Mouse (Mus musculus) spleen, postnatal 36 days (tissue): ENCODE results near the gene Zbtb9.

Experiments
- DNase-seq, 2 experiments: peaks; one replicate each; pipeline ENCODE4 v3.0.0; 2022; ENCODE audit warnings: low spot score in 2 of 2, mixed read lengths in 1 of 2

The Zbtb9 gene

GRCm38 (mm10) chr17:26947231-26948100 is 25.5 kb upstream of the Zbtb9 start:
- DNase-seq = no peak

DNA sequence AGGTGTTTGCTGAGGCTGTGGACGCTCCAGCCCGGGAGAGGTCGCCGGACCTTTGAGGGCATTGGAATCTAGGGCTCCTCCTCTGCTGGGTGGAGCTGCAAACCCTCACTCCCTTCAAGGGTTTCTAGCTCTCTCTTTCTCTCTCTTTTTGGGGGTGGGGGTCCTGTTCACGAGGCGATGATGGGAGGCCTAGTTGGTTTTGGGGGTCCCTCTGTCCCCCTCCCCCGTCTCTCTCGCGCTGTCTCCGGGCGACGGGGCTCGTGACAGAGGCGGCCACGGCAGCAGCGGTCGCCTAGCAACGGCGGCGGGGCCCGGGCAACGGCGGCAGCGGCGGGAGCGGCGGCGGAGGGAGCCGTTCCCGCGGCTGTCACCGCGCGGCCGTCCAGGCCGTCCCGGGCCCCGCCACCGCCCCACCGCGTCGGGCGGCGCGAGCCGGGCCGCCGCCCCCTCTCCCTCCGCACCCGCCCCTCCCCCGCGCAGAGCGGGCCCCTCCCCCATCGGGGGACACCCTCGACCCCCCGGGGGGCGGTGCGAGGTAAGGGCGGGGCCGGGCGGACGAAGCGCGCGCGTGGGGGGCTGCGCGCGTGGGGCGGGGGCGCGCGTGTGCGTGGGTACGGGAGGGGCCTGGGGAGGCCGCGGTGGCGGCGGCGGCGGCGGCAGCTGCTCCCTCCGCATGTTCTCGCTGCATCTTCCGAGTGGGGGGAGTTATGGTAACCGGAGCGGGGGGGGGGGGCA is 24.5 kb upstream of the Zbtb9 start:
- DNase-seq = no peak

DNA sequence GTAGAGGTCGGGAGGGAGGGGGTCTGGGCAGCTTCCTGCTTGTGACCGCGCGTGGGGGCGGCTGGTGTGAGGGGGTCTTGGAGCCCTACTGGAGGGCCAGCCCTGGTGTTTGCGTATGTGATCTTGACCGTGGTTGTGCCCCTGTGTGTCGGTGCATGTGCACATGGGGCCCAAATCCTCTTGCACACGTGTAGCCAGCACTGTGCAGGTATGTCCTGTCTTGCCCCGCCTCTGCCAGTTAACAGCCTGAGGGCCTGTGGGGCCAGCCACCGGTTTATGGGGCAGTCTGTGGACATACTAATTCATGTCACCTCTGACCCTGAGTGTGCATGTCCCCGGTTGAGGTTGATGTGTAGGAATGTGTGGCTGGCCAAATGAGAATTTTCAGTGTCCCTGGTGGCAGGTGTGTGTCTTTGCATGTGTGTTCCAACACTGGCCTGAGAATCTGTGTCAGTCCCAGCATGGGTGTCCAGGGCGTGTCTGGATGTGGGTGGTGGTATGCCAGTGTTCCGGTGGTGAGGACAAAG is 23.9 kb upstream of the Zbtb9 start:
- no peak for DNase-seq

DNA sequence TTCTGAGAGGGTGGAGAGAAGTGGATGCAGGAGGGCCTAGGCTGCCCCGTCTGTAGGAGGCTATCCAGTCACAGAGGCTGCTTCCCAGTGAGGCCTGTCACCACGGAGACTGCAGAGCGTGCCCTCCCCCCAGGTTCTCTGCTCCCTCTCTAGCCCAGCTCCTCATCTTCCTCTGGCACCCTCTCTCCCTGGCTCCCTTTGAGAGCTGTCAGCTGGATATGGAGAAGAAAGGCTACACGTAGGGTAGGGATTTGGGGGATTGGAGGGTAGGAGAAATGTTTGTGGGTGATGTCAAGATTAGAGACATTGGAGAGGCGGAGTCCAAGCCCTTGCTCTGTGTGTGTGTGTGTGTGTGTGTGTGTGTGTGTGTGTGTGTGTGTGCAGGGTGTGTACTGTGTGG is 23.1 kb upstream of the Zbtb9 start:
- no peak for DNase-seq

- no peak for DNase-seq
Measured at GRCm38 (mm10) chr17:26950560-26951288, 22.2 kb upstream of the Zbtb9 start.

DNA sequence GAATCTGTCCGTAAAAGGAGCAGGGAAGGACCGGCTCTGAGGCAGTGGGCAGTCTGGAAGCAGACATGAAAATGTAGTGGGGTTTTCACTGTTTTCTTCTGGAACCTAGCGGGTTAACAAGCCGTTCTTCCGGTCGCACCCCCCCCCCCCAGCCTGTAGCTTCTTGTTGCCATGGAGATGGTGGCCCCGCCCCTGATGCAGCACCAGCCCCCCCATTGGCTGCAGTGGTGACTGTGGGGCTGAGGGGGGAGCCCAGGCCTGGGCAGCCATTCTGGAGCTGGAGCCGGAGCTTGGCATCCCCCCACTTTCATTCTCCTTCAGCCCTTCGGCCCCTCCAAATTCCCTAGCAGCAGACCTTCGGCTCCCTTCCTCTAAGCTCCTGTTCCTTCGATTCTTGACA is 21.6 kb upstream of the Zbtb9 start:
- DNase-seq = peak; percentile 75 to 77

- DNase-seq = no peak
Measured at GRCm38 (mm10) chr17:26951952-26952877, 20.8 kb upstream of the Zbtb9 start.

GRCm38 (mm10) chr17:26953201-26953600 is 19.8 kb upstream of the Zbtb9 start:
- no peak for DNase-seq

- no peak for DNase-seq
Measured at GRCm38 (mm10) chr17:26953726-26954125, 19.2 kb upstream of the Zbtb9 start.

- no peak for DNase-seq
Measured at GRCm38 (mm10) chr17:26956309-26956708, 16.7 kb upstream of the Zbtb9 start.

DNA sequence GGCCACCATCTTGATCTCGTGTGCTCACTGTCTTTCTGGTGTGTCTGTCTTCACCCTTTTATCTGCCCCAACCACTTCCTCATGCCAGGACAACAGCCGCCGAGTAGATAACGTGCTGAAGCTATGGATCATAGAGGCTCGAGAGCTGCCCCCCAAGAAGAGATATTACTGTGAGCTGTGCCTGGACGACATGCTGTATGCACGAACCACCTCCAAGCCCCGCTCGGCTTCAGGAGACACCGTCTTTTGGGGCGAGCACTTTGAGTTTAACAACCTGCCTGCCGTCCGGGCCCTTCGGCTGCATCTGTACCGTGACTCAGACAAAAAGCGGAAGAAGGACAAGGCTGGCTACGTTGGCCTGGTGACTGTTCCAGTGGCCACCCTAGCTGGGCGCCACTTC is 16.1 kb upstream of the Zbtb9 start:
- DNase-seq = peak in 1 of 2 experiments; percentile 30

- DNase-seq = no peak
Measured at GRCm38 (mm10) chr17:26957872-26958271, 15.1 kb upstream of the Zbtb9 start.

- no peak for DNase-seq
Measured at GRCm38 (mm10) chr17:26958880-26959279, 14.1 kb upstream of the Zbtb9 start.

DNA sequence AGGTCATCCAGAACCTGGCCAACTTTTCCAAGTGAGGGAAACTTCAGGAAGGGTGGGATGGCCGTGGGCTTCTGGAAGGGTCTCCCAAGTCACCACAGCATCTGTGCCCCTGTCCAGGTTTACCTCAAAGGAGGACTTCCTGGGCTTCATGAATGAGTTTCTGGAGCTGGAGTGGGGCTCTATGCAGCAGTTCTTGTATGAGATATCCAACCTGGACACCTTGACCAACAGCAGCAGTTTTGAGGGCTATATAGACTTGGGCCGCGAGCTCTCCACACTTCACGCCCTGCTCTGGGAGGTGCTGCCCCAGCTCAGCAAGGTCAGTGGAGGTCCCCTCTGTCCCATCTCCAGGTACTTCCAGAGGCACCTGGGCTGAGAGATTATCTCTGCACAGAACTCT is 13.2 kb upstream of the Zbtb9 start:
- DNase-seq = no peak

DNA sequence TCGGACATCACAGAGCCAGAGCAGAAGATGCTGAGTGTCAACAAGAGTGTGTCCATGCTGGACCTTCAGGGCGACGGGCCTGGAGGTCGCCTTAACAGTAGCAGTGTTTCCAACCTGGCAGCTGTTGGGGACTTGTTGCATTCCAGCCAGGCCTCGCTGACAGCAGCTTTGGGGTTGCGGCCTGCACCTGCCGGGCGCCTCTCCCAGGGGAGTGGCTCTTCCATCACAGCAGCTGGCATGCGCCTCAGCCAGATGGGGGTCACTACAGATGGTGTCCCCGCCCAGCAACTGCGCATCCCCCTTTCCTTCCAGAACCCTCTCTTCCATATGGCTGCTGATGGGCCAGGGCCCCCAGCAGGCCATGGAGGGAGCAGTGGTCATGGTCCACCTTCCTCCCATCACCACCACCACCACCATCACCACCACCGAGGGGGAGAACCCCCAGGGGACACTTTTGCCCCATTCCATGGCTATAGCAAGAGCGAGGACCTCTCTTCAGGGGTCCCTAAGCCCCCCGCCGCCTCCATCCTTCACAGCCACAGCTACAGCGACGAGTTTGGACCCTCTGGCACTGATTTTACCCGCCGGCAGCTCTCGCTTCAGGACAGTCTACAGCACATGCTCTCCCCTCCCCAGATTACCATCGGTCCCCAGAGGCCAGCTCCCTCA is 11.3 kb upstream of the Zbtb9 start:
- no peak for DNase-seq

DNA sequence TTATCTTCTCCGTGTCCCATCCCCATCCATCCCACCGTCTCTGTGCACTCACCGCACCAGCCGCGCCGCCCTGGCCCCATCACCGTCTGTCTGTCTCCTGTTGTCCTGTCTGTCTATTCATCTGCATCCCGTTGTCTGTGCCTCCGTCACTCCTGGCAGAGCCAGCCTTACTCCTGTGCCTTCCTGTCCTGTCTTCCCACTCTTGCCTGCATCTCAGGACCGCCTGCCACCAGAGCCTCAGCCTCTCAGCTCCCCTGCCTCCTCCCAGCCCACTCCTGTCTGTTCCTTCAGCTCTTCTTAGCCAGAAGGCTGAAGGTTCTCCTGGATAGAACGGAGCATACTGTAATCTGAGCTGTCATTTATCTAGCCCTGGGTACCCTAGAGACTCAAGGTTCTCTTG is 6.0 kb upstream of the Zbtb9 start:
- no peak for DNase-seq

GRCm38 (mm10) chr17:26967477-26967876 is 5.5 kb upstream of the Zbtb9 start:
- no peak for DNase-seq

GRCm38 (mm10) chr17:26968200-26968611 is 4.8 kb upstream of the Zbtb9 start:
- no peak for DNase-seq

- no peak for DNase-seq
Measured at GRCm38 (mm10) chr17:26969257-26969656, 3.7 kb upstream of the Zbtb9 start.

DNA sequence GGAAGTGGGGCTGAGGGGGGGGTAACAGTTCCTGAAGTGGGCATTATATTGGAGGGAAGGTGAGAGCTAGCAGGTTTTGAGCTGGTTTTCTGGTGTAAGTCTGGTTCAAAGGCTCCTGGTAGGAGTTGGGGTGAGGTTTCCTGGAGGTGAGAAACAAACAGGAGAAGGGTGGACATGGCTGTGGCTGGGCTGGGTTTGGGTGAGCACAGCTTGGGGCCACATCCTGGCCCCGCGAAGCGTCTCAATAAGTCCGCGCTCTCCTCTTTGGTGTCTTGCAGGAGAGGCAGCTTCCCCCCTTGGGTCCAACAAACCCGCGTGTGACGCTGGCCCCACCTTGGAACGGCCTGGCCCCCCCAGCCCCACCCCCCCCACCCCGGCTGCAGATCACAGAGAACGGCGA is 2.7 kb upstream of the Zbtb9 start:
- no peak for DNase-seq
